Mouse (Mus musculus): Measurements from ENCODE around the gene Ccpg1. TPM values are rescaled to one million over a fixed set of nuclear protein-coding genes. Genes with fewer than 3 reads are reported as not detected.

Gene Ccpg1
- 10 to 100 TPM; 84.9 to 95.1 TPM for total RNA-seq (2021)
- long read RNA-seq, experiment 1, transcript Ccpg1-208 (8 exons, 2,939 nt), result major isoform, 6 of 97 reads
- long read RNA-seq, experiment 1, partial matches to known transcripts, result 18 of 97 reads
- long read RNA-seq, experiment 1, other reads (novel, unspliced or antisense), result 70 of 97 reads
- long read RNA-seq, experiment 2, partial matches to known transcripts, result 14 of 44 reads
- long read RNA-seq, experiment 2, other reads (novel, unspliced or antisense), result 28 of 44 reads

- peak; percentile 95 to 98 for DNase-seq
Observed at GRCm38 (mm10) chr9:72985250-72986220, at the start of gene Ccpg1, which contains the start of gene Ccpg1os. TSS of gene Ccpg1 (plus strand) at chr9:72985429. TSS of gene Ccpg1os (minus strand) at chr9:72985382.

DNA sequence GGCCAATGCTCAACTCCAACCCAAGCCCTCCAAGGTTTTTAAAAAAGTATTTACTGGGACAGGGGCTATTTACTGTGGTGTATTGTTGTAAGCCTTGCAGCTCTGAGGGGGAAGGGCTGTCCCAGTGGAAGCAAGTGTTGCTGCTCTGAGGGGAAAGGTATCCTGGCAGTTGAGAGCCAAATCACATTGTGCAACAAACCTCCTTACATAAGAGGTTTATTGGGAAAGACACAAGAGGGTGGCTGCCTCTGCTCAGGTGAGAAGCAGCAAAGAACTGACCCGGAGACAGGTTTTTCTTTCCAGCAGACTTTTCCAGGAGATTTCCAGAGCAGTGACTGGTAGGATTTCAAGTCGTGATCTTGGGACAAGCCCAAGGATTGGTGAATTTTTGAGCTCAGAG lies 48.9 kb upstream of the Ccpg1 start:
- DNase-seq, result no peak

GRCm38 (mm10) chr9:72943424-72943823 lies 41.8 kb upstream of the Ccpg1 start:
- no peak for DNase-seq

- no peak for DNase-seq
Observed at GRCm38 (mm10) chr9:72944286-72944685, 40.9 kb upstream of the Ccpg1 start.

- no peak for DNase-seq
Observed at GRCm38 (mm10) chr9:72947010-72947409, 38.2 kb upstream of the Ccpg1 start.

DNA sequence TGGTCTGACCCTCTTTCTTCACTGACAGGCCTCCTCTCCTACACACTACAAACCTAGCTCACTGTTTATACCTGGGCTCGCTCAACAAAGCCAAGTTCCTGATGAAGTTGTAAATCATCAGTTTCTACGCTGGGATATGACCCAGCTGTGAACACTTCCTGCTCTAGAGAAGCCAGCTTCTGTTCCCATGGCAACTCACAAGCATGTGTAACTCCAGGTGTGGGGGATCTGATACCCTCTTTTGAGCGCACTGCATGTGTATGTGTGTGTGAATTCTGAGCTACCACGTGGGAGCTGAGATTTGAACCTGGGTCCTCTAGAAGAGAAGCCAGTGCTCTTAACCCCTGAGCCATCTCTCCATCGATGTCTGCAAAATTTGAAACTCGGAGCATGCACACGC lies 35.7 kb upstream of the Ccpg1 start:
- no peak for DNase-seq

DNA sequence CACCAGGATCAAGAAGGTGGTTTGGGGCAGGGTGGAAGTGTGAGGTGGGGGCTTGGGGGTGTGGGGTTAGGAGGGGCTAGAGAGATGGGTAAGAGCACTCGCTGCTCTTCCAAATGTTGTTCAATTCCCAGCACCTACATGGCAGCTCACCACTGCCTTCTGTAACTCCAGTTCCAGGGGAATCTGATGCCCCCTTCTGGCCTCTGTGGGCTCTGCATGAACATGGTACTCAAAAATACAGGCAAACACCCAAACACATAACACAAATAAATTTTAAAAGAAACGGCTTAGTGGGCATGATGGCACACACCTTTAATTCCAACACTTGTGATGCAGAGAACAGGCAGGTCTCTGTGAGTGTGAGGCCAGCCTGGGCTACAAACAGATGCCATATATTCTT lies 30.5 kb upstream of the Ccpg1 start:
- DNase-seq, result peak in 1 of 2 experiments; percentile 33

DNA sequence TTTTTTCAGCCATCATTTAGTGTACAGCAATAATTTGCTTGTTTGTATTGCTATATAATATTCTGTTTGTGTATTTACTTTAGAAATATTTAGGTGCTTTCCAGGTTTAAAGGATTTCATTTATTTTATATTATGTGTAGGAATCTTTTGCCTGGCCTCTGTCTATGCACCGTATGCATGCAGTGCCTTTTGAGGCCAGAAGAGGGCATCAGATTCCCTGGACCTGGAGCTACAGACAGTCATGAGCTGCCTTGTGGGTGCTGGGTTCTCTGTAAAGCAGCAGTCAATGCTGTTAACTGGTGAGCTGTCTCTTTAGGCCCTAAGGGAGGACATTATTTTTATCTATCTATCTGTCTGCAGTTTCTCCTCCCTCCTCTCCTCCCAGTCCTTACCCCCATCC lies 29.7 kb upstream of the Ccpg1 start:
- DNase-seq, result peak; percentile 27 to 57

DNA sequence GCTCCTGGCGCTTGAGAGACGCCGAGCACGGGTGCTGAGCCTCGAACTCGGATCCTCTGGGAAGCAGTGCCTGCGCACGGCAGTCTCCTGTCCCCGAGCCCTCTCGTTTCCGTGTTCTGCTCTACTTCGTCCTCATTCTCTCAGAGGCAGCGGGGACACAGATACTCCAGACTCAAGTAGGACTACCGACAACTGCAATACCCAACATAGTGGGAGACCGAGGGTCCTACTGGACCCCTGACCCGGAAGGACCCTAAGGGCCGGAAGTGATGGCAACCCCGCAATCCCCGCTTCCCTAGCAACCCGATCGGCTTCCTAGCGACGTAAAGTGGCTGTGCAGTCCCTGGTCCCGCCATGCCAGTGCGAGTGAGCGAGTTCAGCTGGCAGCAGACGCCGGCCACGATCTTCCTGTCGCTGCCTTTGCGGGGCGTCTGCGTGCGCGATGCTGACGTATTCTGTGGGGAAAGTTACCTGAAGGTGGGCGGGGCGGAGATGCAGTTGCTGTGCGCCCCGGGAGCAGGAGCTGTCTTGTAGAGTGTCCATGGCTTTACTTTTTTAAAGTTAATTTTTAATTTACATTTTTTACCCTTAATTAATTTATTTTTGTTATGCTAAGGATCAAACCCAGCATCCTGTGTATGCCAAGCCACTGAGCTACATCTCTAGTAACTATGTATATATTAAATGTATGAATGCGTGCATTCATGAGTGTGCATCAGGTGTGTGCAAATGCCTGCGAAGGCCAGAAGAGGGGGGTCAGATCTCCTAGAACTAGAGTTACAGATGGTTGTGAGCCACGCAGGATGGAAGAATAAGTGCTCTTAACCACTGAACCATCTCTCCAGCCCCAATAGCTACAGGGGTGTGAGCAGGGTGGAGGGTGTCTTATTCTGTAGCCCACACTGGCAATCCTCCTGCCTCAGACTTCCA lies 26.4 kb upstream of the Ccpg1 start, which contains the start of the genes Dyx1c1 and Gm44503:
Gene Dyx1c1 (plus strand): TSS at position 265 of the 930 bp plus-strand sequence.
Gene Gm44503 (plus strand): TSS at position 332 of the 930 bp plus-strand sequence.
- peak; percentile 76 to 77 for DNase-seq

- DNase-seq, result no peak
Observed at GRCm38 (mm10) chr9:72961346-72961745, 23.9 kb upstream of the Ccpg1 start.

DNA sequence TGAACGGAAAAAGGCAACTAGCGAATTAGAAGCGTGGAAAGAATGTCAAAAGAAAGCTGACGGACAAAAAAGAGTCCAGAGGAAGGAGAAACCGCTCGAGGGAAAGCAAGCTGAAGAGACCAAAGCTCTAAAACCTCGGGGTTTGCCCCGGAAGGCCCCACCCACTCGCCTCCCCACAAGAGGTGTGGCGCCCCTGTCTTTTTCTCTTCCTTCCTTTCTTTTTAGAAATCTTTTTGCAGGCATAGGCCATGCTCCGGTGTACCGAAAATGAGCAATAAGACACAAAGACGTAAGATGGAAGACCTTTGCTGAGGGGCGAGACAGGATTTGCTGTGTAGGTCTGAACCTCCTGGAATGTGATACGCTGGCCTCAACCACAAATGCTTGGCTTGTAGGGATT lies 23.3 kb upstream of the Ccpg1 start:
- no peak for DNase-seq

DNA sequence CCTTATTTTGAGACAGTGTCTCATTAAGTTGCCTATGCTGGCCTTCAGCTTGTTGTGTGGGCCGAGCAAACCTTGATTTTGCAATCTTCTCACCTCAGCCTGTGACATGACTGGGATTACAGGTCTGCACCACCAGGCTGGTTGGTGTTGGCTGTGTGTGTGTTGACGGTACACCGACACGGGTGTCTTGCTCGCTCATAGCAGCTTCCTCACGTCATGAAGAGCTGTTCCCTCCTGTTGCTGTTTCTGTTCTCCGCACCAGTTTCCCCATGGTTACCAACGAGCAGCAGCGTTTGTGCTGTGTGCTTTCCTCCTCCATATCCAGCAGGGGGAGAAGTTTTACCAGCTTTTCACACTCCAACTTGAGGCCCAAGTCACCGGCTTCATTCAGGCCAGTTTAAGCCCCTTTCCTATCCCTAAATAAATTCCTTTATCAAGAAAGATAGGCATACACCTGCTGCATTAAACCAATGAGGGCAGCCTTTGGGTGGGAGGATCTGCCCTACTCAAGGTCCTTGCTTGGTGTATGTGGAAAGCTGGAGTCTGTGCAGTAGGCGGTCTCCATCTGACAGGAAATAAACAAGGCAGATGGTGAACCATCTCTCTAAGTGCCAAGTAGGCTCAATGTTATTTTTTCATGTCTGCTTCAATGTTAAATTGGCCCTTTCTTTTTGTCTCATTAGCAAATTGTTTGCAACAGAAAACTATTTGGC lies 16.7 kb upstream of the Ccpg1 start:
- peak; percentile 50 to 62 for DNase-seq

GRCm38 (mm10) chr9:72969874-72970273 lies 15.4 kb upstream of the Ccpg1 start:
- DNase-seq, result peak in 1 of 2 experiments; percentile 53

GRCm38 (mm10) chr9:72972435-72972834 lies 12.8 kb upstream of the Ccpg1 start:
- no peak for DNase-seq

GRCm38 (mm10) chr9:72972984-72973383 lies 12.2 kb upstream of the Ccpg1 start:
- no peak for DNase-seq

DNA sequence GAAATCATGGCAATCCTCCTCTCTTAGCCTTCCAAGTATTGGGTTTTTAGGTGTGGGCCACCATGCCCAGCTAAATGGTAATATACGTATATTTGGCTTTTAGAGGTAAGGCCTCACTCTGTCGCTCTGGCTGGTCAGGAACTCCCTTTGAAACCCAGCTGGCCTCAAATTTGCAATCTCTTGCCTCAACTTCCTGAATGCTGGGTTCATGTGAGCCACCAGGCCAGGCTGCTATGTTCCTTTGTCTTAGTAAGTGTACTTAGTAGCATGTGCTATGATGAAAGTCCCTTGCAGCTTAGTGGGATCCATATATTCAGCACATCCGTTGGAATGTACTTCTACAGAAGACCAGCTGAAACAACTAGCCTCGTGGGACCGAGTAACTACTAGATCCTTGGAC lies 10.5 kb upstream of the Ccpg1 start:
- no peak for DNase-seq

GRCm38 (mm10) chr9:72975242-72975641 lies 10.0 kb upstream of the Ccpg1 start:
- no peak for DNase-seq

- DNase-seq, result no peak
Observed at GRCm38 (mm10) chr9:72983066-72983465, 2.2 kb upstream of the Ccpg1 start.

DNA sequence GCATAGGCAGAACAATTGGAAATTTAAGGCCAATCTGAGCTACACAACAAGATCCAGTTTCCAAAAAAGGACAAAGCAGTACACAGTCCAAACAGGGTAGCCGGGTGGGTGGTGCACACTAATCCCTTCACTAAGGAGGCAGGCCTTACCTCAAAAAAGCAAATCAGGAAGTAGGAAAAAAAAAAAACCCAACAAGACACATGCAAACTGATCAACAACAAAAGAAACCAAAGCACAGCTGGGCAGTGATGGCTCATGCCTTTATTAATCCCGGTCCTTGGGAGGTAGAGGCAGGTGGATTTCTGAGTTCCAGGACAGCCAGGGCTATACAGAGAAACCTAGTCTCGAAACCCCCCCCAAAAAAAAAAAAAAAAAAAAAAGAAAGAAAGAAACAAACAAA lies 2.5 kb downstream of the Ccpg1 start:
- DNase-seq, result no peak

GRCm38 (mm10) chr9:72988706-72989105 lies 3.5 kb downstream of the Ccpg1 start:
- no peak for DNase-seq

- no peak for DNase-seq
Observed at GRCm38 (mm10) chr9:72991420-72991819, 6.2 kb downstream of the Ccpg1 start.
